Mouse (Mus musculus): Measurements from ENCODE around the gene Taf3.

- TF ChIP-seq CTCF (IDR thresholded peaks at IDR 0.05; ENCODE audit: extremely low read depth, insufficient read depth, low read length) (0 out of 2 replicates have a peak, but pooled peaks have one; percentile 5), POLR2A (IDR thresholded peaks at IDR 0.05; ENCODE audit: extremely low read depth, insufficient read depth, low read length) (no peak)
These were observed 159.3 kb downstream of the Taf3 start, which contains the start of gene 9230102O04Rik for GRCm38 (mm10) chr2:9888913-9889650.

All from cortical plate, adult 2 months (tissue).